Mouse (Mus musculus): ENCODE measurements around the gene Pfkfb1.

Pfkfb1 gene

DNA sequence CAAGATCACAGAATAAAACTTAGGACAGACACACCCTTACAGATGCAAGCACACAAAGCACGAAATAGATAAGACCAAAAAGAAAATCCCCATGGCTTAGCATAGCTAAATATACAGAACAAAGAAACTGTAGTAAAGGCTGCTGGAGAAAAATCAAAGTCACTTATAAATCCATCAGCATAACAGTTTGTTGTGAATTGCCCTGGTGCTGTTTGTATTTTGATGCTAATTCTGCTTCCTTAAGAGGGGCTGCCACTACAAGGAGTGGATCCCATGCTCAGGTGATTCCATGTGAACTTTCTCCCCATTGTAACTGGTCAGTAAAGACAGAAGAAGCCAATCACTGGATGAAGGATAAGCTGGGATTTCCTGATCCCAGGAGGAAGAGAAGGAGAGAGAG lies 89.5 kb downstream of the Pfkfb1 start:
- no peak for DNase-seq (ENCODE audit: low spot score in 2 of 2)
